Mouse (Mus musculus) kidney, adult 2 months (tissue): ENCODE measurements around the gene Mcf2l. TPM values are rescaled to one million over a fixed set of nuclear protein-coding genes. Genes with fewer than 3 reads are reported as not detected.

Source experiments
- DNase-seq: peaks from one replicate; pipeline ENCODE4 v3.0.0; 2021
- H3K27ac ChIP-seq: fragments of 200-500 bp; 2 replicates; pipeline ENCODE4 v1.5.1; 2012; ENCODE audit warnings: low read depth, low read length, control low read depth, inconsistent platforms; ENCODE audit not compliant: insufficient read depth
- H3K27me3 ChIP-seq: fragments of 200-500 bp; replicated peaks from 2 replicates; pipeline ENCODE4 v1.6.1; 2012; ENCODE audit warnings: mild to moderate bottlenecking, moderate library complexity, low read length, inconsistent platforms; ENCODE audit not compliant: control insufficient read depth, insufficient read depth
- H3K36me3 ChIP-seq: fragments of 200-500 bp; 2 replicates; pipeline ENCODE4 v1.6.1; 2012; ENCODE audit warnings: mild to moderate bottlenecking, moderate library complexity, low read length, inconsistent platforms; ENCODE audit not compliant: control insufficient read depth, insufficient read depth
- H3K4me1 ChIP-seq: fragments of 200-500 bp; 2 replicates; pipeline ENCODE4 v1.6.1; 2011; ENCODE audit warnings: low read length; ENCODE audit not compliant: control insufficient read depth, insufficient read depth
- H3K4me3 ChIP-seq: fragments of 200-500 bp; 2 replicates; pipeline ENCODE4 v1.5.1; 2011; ENCODE audit warnings: mild to moderate bottlenecking, low read depth, low read length, control low read depth; ENCODE audit not compliant: insufficient read depth
- CTCF ChIP-seq: fragments of 200-500 bp; conservative IDR thresholded peaks from 2 replicates; pipeline ENCODE4 v1.5.1; 2011; ENCODE audit warnings: low read depth, mild to moderate bottlenecking, control low read depth, low read length, moderate library complexity, mixed read lengths; ENCODE audit not compliant: insufficient read depth, insufficient read length
- POLR2A ChIP-seq: fragments of 200-500 bp; IDR thresholded peaks from one replicate; pipeline ENCODE4 v1.6.1; 2011; ENCODE audit warnings: low read depth, low read length, control low read depth
- WGBS: fragments of 180-500 bp; shearing (Covaris S2); methylation state at CpG from one replicate; pipeline ENCODE4 v1.1.7; 2018; 5-methylcytosine and 5-hydroxymethylcytosine counted together
- polyA plus RNA-seq: library from polyadenylated mRNA; depleted of rRNA; stranded (reverse); fragments of >200 nt; gene quantifications from 2 replicates; pipeline ENCODE4 v1.2.3, GENCODE M21; 2012

Gene Mcf2l
- polyA plus RNA-seq, 1 experiment: 15.1 TPM

- TF ChIP-seq CTCF (no peak), POLR2A (no peak)
- 10% methylated on average over 9 of the region's 9 CpGs for WGBS
- Histone ChIP-seq H3K27me3 (no peaks in the 10 kb centered on the region), H3K4me1 (peaks cover 9% of the 10 kb centered on the region; the same call in 1 of the 2 replicates), H3K4me3 (no peak overlapping the region), H3K36me3 (no peaks in the 10 kb centered on the region), H3K27ac (no peak overlapping the region)
- DNase-seq: no peak
Observed at GRCm38 (mm10) chr8:12872983-12873356, 636 bp upstream of the Mcf2l start.

DNA sequence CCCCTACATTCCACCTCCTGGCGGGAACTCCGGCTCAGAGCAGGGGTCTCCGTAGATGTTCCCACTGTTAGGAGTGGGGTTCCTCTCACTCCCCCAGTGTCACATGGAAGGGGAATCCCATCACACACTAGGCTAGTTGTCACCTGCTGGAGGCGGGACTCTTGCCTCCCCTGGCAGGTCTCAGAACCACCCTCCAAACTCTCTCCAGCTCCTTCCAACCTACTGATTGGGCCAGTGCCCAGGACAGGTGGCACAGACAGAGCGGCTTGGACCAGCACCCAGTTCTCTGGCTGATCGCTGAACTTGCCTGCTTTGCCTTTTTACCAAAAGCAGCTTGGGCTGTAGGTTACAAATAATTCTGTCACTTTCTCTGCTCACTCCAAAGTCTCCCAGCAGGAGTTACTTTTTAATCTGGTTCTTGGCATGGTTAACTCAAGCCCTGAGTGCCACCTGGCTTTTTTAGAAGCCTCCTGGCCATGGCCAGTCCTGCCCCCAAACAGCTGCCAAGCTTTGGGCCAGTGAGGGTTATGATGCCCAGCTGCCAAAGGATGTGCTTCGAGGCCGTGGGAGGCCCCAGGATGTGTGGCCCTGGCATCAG is 687 bp downstream of the Mcf2l start:
- no peaks in the 10 kb centered on the region for H3K27me3 ChIP-seq
- no peak for TF ChIP-seq CTCF
- TF ChIP-seq POLR2A: no peak
- WGBS: 15% methylated on average over 8 of the region's 8 CpGs
- peak overlapping the region; percentile 56 for H3K4me3 ChIP-seq
- DNase-seq: peak; percentile 95
- no peaks in the 10 kb centered on the region for H3K36me3 ChIP-seq
- H3K27ac ChIP-seq: peak overlapping the region; percentile 78
- peaks cover 9% of the 10 kb centered on the region; the same call in 1 of the 2 replicates for H3K4me1 ChIP-seq

- TF ChIP-seq CTCF (no peak), POLR2A (no peak)
- WGBS: 70% methylated on average over 4 of the region's 4 CpGs
- H3K27me3 ChIP-seq: no peaks in the 10 kb centered on the region
- peak; percentile 64 for DNase-seq
- no peak overlapping the region for H3K27ac ChIP-seq
- no peak overlapping the region for H3K4me3 ChIP-seq
- no peaks in the 10 kb centered on the region for H3K36me3 ChIP-seq
- H3K4me1 ChIP-seq: peaks cover 9% of the 10 kb centered on the region; the same call in 1 of the 2 replicates
Observed at GRCm38 (mm10) chr8:12874971-12875370, 1.4 kb downstream of the Mcf2l start.

DNA sequence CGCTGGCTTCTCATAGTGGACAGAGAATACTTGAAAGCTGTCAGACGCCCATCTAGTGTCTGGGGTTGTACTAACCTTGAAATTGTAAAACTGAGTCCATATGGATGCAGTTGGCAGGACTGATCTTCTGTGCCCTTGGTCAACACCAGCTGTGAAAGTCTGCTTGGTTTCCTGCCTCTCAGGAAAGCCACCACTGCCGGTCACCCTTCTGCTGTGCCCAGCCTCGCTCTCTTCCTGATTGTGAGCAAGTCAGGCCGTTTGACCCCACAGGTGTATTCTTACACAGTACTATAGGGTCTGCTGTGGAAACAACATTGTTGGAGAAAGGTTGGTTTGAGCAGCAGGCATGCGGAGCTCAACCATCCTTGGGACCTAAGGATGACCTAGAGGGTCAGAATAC is 3.5 kb downstream of the Mcf2l start:
- Histone ChIP-seq H3K4me3 (no peak overlapping the region), H3K27me3 (no peaks in the 10 kb centered on the region), H3K36me3 (no peaks in the 10 kb centered on the region), H3K27ac (no peak overlapping the region), H3K4me1 (peaks cover 9% of the 10 kb centered on the region; the same call in 1 of the 2 replicates)
- no peak for DNase-seq
- no peak for TF ChIP-seq CTCF
- no peak for TF ChIP-seq POLR2A
- WGBS: 71% methylated on average over 6 of the region's 6 CpGs

- Histone ChIP-seq H3K27me3 (no peaks in the 10 kb centered on the region), H3K36me3 (no peaks in the 10 kb centered on the region), H3K27ac (no peak overlapping the region), H3K4me3 (no peak overlapping the region), H3K4me1 (no peaks in the 10 kb centered on the region)
- WGBS: 92% methylated on average over 6 of the region's 6 CpGs
- DNase-seq: no peak
- no peak for TF ChIP-seq POLR2A
- TF ChIP-seq CTCF: no peak
Observed at GRCm38 (mm10) chr8:12880163-12880562, 6.6 kb downstream of the Mcf2l start.

DNA sequence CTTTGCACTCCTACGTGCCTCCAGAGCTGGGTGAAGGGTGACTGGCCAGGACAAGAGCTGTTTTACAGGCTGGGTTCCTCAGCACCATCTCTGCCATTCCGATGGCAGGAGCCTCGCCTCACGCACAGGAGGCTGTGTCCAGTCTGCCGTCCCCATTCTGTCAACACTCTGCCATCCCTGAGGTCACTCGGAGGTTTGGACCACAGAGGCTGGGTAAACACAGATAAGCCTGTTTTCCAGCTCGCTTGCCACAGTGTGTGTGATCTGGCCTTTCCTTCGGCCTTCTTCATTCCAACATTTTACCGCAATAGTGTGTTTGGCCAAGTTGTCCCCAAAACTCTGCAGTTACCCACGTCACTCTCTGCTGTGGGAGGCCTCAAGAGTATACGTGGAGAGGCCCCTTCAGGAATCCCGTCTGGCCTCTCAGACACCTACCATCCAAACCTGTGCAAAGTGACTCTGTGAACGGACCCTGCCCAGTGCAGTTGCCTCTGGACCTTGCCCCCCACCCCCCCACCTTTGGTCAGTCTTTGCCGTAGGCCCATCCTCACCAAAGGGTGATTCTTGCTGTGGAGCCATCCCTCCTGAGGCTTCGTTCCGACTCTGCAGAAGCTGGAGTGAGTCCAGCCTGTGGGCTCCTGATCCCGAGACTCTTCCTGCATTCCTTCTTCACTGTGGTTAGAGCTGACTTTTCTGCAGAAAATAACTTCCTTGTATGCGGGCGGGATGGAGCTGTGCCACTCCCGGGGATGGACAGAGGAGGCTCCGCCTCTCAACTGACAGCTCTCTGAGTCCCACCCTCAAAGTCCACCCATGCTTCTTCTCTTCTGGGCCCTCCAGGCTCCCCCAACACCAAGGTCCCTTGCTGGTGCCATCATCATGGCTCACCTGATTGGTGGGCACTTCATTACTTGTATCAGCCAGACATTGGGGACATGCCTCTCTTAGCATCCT is 9.7 kb downstream of the Mcf2l start:
- Histone ChIP-seq H3K27me3 (no peaks in the 10 kb centered on the region), H3K27ac (no peak overlapping the region), H3K4me1 (no peaks in the 10 kb centered on the region), H3K36me3 (no peaks in the 10 kb centered on the region), H3K4me3 (no peak overlapping the region)
- WGBS: 65% methylated on average over 21 of the region's 21 CpGs
- DNase-seq: no peak
- TF ChIP-seq CTCF (no peak), POLR2A (no peak)

GRCm38 (mm10) chr8:12887772-12888435 is 14.3 kb downstream of the Mcf2l start:
- Histone ChIP-seq H3K4me3 (no peak overlapping the region), H3K27ac (no peak overlapping the region), H3K27me3 (no peaks in the 10 kb centered on the region), H3K36me3 (no peaks in the 10 kb centered on the region), H3K4me1 (no peaks in the 10 kb centered on the region)
- TF ChIP-seq CTCF: no peak
- TF ChIP-seq POLR2A: no peak
- 76% methylated on average over 16 of the region's 16 CpGs for WGBS
- DNase-seq: no peak
